Mouse (Mus musculus) spleen, embryonic (tissue): ENCODE measurements at regions not wholly inside any gene's neighbourhood (a gene's known extent, or its start where the extent isn't known, plus 50 kb on each side); places are given as distances from the start of the nearest gene placed in this dataset.

Experiments used
- CTCF ChIA-PET: fragments of 350-600 bp; sonication (Branson Sonifier 250); formaldehyde crosslinking; loops from one replicate; lab custom pipeline; 2022; lab: Charles Lee

DNA sequence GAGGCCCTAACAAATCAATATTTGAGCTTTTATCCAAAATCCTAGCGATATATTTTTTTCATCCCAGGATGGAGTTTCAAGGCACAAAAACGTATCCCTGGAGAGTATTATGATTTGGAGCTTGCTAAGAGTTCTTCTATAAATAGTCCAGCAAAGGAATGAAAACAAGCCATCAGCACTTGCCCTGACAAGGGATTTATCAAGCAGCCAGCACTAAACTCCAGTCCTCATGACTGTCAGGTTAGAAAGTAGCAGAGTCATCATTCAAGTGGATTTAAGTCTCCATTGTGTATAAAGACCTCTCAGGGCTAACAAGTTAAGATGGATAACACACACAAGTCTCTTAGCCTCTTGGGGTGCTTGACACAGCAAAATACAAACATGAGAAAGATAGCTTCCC is 148.6 kb upstream of the Ust start:
- CTCF ChIA-PET, result no interaction called here

- CTCF ChIA-PET, result no interaction called here
These were observed 140.3 kb upstream of the Ust start for GRCm38 (mm10) chr10:8658934-8659294.

DNA sequence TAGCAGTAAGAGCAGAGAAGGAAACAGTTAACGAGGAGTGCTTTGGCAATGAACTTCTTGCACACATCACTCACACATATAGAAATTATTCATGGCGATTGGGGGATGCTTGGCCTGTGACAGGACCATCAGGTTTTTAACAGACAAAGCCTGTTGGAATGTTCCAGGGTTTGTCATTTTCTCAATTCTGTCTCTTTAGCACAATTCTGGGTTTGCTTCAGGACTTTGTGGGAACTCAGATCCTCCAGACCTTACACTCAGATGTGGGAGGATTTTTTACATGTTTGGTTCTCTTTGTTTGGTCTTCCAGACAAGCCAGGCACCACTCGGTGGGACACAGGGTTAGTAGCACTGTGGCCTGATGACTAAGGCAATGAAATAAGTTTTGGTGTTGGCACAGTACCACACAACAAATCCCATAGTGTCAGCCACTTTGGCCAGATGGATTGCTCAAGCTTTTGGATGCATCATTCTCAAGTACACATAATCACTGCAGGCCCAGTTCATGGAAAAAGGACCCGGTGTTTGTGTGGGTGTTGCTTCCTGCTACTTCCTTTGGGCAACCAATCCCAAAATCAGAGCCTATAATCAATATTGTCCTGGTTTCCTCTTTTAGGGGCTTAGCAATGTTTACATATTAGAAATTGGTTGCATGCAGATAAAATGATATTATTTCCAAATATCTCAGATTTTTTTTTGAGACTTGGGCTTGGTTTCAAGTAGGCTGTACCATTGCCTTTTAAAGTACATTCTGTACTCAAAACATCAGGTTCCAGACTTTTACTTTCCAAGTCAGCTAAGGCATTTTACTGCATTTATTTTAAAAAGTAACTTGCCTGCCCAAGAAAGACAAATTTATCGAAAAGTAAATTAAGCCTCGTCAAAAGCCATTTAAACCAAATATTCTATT is 139.7 kb upstream of the Ust start:
- CTCF ChIA-PET, result no interaction called here

- CTCF ChIA-PET, result no interaction called here
These were observed 138.8 kb upstream of the Ust start for GRCm38 (mm10) chr10:8657176-8658023.

- CTCF ChIA-PET, result no interaction called here
These were observed 135.0 kb upstream of the Ust start for GRCm38 (mm10) chr10:8653651-8654050.

- CTCF ChIA-PET, result no interaction called here
These were observed 123.6 kb upstream of the Ust start for GRCm38 (mm10) chr10:8642266-8642665.

DNA sequence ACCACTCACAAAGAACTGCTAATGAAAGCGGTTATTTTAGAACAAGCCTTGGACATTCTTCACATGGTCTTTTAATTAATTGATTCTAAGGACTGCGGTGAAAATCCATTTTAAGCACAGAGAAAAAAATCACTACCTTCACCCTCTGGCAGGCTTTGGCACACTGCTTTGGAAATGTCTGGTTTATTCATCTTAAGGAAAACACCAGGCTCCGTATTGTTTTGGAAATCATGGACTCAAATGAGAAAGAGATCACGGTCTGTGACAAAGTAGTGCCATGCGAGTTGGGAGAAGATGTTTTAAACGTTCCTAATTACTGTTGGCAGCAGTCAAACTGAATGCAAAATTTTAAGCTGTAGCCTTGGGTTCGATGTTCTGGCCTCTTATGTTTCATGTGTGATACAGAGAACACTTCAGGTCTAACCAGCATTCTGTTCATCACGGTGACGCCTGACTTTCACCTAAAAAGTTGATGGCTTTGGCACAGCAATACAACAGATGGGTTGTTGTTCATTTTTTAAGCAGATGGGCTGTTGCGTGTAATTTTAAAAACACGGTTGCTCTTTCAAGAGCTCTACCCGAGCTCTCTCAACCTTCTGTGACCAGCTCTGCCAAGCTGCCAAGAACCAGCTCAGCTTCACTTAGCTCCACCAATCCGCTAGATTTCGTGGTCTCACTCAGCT is 105.7 kb upstream of the Ust start:
- CTCF ChIA-PET, result no interaction called here

DNA sequence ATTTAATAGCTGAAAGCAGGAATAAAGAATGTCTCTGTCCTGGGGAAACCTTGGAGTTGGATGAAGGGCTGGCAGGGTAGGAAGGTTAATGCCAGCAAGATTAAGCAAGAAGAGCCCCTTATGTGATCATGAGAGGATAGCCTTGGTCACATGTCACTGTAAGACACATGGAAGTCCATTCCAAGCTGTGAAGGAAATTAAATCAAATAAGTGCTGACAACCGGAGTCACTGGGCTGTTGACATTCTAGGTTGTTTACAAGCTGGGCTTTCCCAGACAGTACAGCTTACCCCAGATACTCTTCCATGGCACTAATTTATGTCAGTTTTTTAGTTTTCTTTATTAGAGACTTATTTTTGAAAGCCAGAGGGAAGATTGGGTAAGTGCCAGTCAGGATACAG is 100.1 kb upstream of the Ust start:
- CTCF ChIA-PET, result no interaction called here

GRCm38 (mm10) chr10:8615452-8616025 is 96.9 kb upstream of the Ust start:
- CTCF ChIA-PET, result no interaction called here

DNA sequence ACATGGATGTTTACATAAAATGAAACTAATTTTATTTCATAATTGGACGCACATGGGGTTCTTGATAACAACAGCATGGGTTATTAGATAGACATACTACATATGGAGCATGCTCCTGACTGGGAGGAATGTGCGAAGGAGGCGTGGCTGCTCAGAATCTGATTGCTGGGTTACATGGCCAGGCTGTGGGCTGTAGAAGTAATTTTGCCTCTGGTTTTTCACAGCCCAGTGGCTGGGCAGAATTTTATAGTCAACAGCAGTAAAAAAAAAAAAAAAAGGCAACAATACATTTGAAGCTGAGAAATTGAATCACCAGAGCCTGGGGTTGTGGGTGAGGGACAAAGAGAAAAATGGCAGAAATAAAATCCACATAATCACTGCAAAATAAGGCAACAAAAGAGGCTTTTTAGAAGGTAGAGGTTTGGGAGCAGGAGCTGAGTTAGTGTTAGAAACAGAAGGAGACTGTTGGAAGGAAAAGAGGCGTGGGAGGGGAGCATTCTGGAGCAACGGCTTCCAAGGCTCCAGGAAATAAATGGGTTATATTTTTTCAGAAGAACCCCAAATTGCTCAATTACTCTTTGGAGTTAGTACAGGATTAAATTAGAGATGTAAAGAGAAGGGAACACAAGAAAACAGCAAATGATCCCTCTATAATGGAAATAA is 71.4 kb upstream of the Ust start:
- CTCF ChIA-PET, result interaction anchor here (0.7 kb wide), 1 partner anchor 213 kb away, joined by 5 read pairs; no protein-coding TSS in a partner anchor

GRCm38 (mm10) chr10:8589106-8589505 is 70.5 kb upstream of the Ust start:
- CTCF ChIA-PET, result no interaction called here

DNA sequence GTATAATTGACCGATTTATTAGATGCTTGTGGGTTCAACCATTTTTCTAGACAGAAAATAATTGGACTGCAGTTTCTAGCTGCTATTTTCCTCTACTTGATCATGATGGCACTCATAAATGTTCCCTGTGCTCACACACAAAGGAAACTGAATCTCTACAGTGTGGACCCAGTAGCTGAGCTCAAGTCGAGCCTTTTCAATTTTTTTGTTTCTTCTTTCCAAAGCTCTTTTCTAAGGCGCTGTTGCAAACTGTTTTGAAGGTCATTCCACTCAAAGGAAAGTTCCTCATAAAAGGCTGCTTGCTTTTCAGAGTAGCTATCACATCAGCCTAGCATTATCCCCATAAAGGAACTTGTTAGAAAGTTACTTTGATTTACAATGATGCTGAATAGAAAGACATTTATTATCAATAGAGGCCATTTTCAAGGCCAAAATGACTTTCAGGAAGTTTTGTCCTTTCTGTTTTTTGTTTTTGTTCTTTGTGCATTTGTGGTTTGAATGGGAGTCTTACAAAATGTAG is 65.8 kb upstream of the Ust start:
- CTCF ChIA-PET, result no interaction called here

DNA sequence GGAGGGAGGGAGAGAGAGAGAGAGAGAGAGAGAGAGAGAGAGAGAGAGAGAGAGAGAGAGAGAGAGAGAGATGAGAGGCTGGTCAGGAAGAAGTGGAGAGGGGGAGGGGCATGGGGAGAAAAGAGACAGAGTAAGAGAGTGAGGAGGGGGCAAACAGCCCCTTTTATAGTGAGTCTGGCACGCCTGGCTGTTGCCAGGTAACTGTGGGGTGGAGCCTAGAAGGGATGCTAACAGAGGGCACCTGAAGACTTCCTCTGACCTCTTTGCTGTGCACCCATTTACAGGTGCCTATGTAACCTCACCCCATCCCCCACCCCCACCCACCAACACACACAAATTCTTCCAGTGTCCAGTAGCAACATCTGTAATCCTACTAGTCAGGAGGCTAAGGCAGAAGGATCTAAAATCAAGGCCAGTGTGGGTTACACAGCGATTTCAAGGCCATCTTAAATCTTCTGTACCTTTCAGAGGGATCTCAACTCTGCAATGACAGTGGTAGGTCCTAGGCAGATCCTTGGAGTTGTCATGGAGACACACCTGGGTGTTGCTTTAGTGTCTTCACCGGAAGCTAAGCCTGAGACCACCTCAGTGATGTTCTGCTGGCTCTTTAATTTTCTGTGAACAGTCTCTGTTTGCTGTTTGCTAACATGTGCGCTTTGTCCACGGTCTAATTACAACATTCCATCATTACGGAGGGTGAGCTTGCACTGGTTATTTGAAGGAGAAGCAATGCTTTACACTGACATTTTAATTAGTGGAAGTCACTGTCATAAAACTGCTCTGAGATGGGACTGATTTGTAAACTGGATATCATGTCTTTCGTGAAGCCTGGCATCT is 65.1 kb upstream of the Ust start:
- CTCF ChIA-PET, result no interaction called here

GRCm38 (mm10) chr10:8580298-8580697 is 61.7 kb upstream of the Ust start:
- CTCF ChIA-PET, result no interaction called here

- CTCF ChIA-PET, result no interaction called here
These were observed 59.2 kb upstream of the Ust start for GRCm38 (mm10) chr10:8577642-8578356.
